Mouse (Mus musculus) thymus, adult 2 months (tissue): ENCODE measurements around the gene Ppp1r15b.

Experiments
- CTCF ChIP-seq: fragments of 200-500 bp; IDR thresholded peaks from 2 replicates; pipeline ENCODE4 v1.5.1; 2012; ENCODE audit warnings: mild to moderate bottlenecking, control low read depth, low read length, moderate library complexity, borderline replicate concordance; ENCODE audit not compliant: control insufficient read depth, poor library complexity, insufficient read depth; ENCODE audit errors: extremely low read depth
- POLR2A ChIP-seq: fragments of 200-500 bp; IDR thresholded peaks from 2 replicates; pipeline ENCODE4 v1.6.1; 2012; ENCODE audit warnings: mild to moderate bottlenecking, low read length, control low read depth, moderate library complexity; ENCODE audit not compliant: control insufficient read depth, poor library complexity, insufficient read depth; ENCODE audit errors: extremely low read depth

GRCm38 (mm10) chr1:133131561-133131905 is 590 bp downstream of the Ppp1r15b start:
- TF ChIP-seq CTCF (no peak), POLR2A (no peak)
